Mouse (Mus musculus) ES-CJ7 (cell line): ENCODE results near the gene Gm10718.
"Not testable (repeated sequence)": the region's sequence is repeated elsewhere in the genome, so short reads cannot be mapped to it uniquely, and the experiment has no call there.

ENCODE experiments used
- DNase-seq: peaks from one replicate; pipeline ENCODE4 v3.0.0; 2011; ENCODE audit warnings: low read depth, low spot score

Gm10718 gene

GRCm38 (mm10) chr9:3024912-3025467, 1.6 kb downstream of the Gm10718 start, which contains the start of gene Gm10717:
Gene Gm10717 (plus strand): TSS chr9:3025417.
- not testable (repeated sequence) for DNase-seq

GRCm38 (mm10) chr9:3025653-3026052, 2.3 kb downstream of the Gm10718 start:
- not testable (repeated sequence) for DNase-seq

- not testable (repeated sequence) for DNase-seq
These were observed 2.8 kb downstream of the Gm10718 start for GRCm38 (mm10) chr9:3026136-3026535.

GRCm38 (mm10) chr9:3026741-3027140, 3.4 kb downstream of the Gm10718 start:
- DNase-seq, result not testable (repeated sequence)

- DNase-seq, result peak; percentile 50
These were observed 3.9 kb downstream of the Gm10718 start for GRCm38 (mm10) chr9:3027200-3027599.

- not testable (repeated sequence) for DNase-seq
These were observed 6.1 kb downstream of the Gm10718 start for GRCm38 (mm10) chr9:3029276-3030000.

GRCm38 (mm10) chr9:3030677-3031318, 7.5 kb downstream of the Gm10718 start:
- peak; percentile 83 for DNase-seq

- not testable (repeated sequence) for DNase-seq
These were observed 11.0 kb downstream of the Gm10718 start, which contains the start of gene Gm17535 for GRCm38 (mm10) chr9:3034299-3034698. Gene Gm17535 (plus strand): TSS chr9:3034599.

- DNase-seq, result not testable (repeated sequence)
These were observed 13.2 kb downstream of the Gm10718 start, which contains the start of gene Gm10715 for GRCm38 (mm10) chr9:3036577-3036976. Gene Gm10715 (plus strand): TSS chr9:3036877.

- peak; percentile 6 for DNase-seq
These were observed 14.8 kb downstream of the Gm10718 start for GRCm38 (mm10) chr9:3038161-3038560.
